Mouse (Mus musculus) lung, postnatal 25 days (tissue): Measurements from ENCODE around the gene Smim4.

ENCODE experiments used
- DNase-seq: peaks from one replicate; pipeline ENCODE4 v3.0.0; 2022; ENCODE audit warnings: low spot score

The Smim4 gene

DNA sequence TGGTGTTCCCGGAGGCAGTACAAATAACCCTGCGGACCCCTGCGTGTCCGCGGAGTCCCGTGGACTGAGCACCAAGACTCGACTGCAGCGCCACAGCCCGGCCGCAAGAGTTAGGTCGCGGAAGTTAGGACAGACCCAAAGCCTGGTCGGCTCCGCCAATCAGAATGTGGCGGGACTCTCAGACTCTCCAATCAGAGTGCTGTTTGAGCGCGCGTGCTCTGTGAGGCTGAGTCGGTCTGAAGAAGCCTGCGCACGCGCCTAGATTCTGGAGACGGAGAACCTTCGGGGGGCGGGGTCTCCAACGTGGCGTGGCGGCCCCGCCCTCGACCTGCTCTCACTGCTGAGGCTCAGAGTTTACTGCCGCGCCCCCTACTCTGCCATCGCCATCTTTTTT lies at the start of gene Smim4:
TSS of gene Smim4 (minus strand) at position 131 of the 394 bp plus-strand sequence.
- peak; percentile 99 for DNase-seq

DNA sequence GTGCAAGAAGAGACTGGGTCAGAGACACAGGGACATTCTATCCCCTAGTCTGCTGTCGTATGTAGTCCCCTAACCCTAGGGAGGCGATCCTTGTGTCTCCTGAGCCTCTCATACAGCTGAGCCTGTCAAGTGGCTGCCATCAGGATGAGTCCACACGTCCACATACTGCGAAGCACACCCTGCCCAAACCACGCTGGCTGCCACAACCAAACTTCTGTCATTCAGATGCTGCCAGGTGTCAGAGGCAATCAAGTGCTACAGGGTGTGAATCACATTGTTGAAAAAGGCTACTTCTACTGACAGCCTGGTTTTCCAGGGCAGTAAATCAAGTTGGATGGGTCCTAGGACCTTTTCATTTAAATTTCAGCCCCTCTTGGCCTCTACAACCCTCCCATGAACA lies 49.0 kb upstream of the Smim4 start:
- no peak for DNase-seq

DNA sequence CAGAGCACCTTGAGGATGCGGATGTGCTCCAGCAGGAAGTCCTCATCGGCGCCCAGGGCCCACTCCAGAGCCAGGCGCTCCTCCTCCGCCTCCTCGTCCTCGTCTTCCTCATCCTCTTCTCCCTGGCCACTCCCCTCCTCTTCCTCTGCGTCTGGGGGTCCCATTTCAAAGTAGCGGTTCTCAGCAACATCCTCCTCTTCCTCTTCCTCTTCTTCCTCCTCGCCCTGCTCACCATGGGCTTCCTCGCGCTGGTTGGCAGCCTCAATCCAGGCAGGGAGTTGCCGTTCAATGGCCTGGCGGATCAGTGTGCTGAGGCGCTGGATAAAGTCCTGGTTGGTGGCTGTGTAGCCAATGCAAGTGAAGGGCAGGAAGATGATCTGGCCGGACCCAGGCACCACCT lies 48.5 kb upstream of the Smim4 start:
- no peak for DNase-seq

DNA sequence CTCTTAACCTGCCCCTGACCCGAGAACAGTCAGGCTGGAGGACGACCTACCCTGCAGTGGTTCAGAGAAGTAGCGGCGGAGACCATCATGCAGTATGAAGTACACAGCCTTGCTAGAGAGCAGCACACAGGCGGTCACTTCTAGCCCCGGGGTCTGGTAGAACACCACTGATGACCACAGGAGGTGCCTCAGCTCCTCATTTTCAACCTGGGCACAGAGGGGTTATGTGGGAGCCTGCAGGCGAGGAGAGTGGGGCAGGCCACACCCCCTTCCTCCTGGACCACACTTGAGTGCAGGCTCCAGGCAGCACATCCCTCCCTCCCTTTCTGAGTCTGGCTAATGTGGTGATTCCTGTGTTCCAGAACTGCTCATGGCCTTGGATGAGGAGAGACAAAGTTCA lies 44.8 kb upstream of the Smim4 start:
- DNase-seq: no peak

DNA sequence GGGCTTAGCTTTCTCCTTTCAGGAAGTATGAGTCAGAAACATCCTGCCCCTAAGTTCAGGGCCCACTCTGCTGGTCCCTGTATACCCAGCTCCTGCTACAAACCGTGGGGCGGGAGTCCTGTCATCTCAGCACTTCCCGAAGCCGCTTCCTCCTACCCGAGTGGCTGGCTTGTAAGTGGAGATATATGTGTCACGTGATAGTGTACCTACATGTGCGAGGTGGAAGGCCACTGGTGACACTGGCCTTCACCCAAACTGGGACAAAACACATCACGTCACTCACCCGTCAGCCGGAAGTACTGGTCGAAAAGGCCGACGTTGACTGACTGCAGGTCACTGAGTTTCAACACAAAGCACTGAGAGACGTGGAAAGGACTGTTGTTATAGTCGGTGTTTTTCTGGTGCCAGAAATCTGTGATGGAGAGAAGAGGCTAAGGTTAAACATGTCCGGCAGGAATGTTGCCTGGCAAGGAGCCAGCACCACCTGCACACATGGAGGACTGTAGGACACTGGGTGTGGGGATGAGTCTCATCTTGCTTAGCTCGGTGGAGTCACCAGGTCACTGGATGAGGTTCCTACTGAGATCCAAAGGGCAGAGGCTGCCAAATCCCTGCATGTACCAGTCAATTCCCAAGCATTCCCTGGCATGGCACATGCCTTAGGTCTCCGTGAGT lies 44.2 kb upstream of the Smim4 start:
- no peak for DNase-seq

DNA sequence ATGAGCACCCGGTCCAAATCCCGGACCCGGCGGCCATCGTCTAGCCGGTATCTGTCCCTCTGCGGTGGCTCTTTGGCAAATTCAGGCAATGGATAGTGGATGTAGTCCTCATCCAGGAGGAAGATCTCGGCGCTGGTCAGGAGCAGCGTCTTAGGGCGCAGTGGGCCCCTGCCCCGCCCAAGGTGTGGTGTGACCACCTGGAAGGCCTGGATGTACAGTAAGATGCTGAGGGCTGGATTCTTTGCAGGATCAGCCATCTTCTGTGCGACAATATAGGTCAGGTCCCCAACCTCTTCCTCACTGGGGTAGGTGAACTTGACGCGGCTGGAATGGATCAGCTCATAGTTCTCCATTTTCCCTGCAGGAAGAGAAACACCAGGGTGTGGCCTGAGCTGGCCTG lies 43.1 kb upstream of the Smim4 start:
- no peak for DNase-seq

DNA sequence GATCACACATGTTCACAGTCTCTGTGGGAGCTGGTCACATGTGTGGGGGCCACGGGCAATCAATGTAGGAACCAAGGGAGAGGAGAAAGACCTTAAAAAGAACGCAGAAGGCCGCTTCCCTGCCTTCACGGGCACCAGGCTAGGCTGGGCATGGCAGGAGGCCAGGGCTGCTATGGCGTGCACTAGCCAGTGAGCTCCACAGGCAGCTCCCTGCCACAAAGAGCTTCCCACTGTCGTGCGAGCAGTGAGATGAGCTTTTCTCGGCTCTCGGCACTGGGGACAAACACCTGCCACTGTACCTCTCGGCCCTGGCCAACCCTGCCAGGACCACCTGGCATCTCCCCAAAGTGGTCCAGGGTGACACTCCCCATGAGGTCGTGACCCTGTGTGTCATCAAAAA lies 42.6 kb upstream of the Smim4 start:
- no peak for DNase-seq

DNA sequence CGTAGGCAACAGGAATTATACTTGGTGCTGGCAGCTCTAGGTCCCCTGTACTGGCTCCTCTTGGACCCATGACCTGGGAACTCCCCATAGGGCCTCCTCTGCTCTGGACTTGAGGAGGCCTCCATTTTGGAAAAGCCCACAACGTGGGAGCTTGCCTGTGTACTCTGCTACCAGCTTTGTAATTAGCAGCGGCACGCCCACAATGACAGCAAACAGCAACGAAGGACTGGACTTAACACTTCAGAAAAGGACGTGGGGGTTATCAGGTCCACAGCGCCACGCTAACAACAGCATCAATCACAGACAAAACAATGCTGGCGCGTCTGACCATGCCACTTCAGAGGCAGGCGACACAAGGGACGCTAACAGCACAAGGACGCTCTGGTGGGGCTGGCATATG lies 42.2 kb upstream of the Smim4 start:
- no peak for DNase-seq

DNA sequence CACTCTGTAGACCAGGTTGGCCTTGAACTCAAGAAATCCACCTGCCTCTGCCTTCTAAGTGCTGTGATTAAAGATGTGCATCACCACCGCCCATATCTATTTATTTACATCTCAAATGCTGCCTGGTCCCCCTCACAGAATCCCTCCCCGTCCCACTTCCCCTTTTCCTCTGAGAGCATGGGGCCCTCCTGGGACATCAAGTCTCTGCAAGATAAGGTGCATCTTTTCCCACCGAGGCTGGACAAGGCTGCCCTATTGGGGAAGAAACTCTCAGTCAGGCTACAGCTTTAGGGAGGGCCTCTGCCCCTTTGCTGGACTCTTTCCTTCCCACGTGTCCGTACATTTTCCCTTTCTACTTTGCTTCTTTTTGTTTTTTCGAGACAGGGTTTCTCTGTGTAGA lies 40.8 kb upstream of the Smim4 start:
- no peak for DNase-seq

DNA sequence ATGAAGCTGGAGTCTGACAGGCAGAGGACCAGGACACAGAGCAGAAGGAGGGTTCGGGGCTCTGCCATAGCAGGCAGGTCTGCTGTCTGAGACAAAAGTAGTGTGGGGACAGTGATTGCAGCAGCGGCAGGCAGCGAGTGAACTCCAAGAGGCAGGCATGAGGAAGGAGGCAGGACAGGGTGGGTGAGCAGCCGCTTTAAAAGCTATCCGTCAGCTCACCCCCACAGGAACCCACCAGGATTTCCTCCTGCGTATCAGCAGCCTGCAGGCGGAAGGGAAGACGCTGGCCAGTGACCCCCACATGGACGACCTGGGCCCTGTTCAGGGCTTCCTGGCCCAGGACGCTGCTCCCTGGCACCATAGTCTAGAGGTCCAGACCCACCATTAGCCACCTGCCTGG lies 39.7 kb upstream of the Smim4 start, which contains the start of gene Stab1:
TSS of gene Stab1 (minus strand) at position 217 of the 400 bp plus-strand sequence.
- DNase-seq: peak; percentile 63

DNA sequence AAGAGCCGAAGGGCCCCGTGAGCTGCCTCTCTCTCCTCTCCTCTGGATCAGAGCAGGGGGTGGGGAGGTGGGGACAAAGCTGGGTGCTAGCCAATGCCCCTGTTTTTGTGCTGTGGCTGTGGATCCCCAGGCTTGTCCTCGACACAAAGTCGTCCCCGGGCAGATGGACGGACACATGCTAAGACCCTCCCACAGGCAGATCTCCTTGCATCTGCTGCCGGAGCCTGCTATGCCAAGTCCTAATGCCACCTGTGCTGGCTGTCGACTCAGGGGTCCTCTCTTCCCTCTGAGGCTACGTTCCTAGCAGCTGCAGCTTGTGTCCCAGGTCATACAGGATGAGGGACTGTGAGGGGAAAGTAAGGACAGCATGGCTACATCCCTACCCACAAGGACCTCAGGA lies 38.1 kb upstream of the Smim4 start:
- DNase-seq: no peak

DNA sequence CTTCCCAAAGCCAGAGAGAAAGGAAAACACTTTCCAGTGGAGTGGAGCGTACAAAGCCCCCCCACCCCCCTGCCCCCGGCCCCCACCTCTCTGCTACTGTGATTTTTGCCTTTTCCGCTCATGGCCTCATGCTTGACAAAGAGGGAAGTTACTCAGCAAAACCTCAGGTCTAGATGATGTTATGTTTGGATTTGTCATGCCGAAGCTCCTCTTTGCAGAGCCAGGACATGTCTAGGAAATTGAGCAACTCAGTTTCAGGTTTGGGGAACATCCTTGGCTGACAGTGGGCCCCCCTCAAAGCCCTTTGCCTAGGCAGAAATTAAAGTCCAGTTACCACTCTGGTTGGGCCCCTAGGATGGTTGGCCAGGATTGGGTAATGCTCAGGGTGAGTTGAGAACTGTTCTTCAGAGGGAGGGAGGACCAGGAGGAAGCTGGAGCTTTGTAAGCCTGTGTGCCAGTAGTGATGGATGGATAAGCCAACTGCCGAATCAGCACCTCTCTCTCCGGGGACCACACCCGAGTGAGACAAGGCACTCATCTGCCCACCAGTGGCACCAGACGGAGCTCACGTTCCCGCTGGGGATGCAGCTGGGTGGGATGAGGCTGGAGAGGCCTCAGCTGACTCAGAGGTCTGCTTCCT lies 37.4 kb upstream of the Smim4 start:
- peak; percentile 49 for DNase-seq

DNA sequence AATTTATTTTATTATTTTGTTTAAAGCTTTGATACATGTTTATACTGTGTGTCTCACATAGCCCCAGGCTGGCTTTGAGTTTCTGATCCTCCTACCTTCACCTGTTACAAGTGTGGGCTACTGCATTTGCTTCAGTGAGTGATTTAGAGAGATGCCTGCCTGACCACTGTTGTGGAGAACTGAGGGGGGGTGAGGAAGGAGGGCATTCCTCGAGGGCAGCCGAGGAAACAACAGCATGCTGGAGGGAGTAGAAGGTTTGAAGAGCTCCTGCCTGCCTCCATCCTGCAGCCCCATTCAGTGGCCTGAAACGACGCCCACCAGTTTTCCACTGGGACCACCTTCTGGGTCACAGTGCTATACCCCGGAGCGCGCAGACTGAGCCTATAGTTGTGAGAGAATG lies 36.7 kb upstream of the Smim4 start:
- no peak for DNase-seq

DNA sequence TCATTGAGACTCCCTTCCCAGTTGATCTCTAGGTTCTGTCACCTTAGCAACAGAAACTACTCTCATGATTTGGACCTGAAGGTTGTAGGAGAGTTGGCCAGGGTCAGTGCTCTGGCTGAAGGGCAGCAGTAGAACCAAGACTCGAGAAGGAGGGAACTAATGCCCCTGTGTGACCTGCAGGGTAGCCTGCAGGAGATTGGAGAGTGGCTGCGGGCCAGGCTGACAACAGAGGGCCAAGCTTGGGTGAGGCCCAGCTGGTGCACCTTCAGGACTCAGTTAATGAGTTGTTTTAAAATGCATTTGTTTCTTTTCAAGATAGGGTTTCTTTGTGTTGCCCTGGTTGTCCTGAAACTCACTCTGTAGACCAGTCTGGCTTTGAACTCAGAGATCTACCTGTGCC lies 36.3 kb upstream of the Smim4 start:
- no peak for DNase-seq

DNA sequence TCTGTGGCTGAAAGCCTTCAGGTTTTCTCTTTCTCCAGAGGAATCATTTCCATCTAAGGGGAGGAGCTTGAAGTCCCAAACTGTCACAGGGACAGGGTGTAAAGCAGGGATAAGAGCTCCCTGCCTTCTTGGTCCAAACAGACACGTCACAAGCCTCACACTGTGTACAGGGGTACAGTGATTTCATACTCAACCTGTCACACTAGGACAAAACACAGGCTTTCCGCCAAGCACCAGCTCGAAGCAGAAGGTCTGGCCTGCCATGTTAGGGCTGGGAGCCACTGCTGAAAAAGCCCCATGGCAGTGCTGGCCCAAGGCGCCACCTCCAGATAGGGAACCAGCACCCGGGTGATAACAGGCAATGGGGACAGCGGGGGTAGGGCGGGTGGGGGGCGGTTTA lies 35.3 kb upstream of the Smim4 start:
- no peak for DNase-seq

DNA sequence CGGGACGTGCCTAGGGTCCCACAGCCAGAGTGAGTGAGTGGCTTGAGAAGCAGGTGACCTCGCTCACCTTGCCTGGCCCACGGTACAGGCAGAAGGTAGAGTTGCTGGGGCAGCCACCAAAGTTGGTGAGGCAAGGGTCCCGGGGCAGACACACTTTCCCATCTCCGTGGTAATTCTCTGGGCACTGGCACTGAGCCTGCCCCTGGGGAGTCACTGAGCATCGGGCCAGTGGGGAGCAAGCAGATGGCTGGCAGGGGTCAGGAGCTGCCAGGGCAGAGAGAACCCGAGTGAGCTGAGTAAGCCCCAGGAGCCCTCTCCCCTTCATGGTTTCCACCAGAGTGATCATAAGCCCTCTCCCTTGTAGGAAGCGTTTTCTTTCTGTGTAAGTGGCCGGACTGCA lies 32.9 kb upstream of the Smim4 start:
- no peak for DNase-seq

DNA sequence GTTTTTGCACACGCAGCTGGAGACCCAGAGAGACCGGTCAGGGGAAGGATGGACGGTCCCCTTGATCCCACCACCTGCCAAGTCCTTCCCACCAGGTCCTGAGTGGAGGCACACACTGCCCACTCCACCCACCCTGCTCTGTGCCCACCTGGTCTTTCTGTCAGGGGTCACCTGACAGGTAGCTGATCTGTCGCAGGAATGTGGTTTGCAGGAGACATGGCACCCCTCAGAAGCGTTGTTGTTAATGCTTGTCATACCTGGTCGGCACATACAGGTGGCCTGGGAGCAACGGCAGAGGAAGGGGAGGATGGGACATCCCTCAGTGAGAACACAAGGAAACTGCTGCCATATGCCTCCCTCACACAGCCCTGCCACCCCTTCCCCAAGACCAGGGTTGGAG lies 32.4 kb upstream of the Smim4 start:
- DNase-seq: no peak

DNA sequence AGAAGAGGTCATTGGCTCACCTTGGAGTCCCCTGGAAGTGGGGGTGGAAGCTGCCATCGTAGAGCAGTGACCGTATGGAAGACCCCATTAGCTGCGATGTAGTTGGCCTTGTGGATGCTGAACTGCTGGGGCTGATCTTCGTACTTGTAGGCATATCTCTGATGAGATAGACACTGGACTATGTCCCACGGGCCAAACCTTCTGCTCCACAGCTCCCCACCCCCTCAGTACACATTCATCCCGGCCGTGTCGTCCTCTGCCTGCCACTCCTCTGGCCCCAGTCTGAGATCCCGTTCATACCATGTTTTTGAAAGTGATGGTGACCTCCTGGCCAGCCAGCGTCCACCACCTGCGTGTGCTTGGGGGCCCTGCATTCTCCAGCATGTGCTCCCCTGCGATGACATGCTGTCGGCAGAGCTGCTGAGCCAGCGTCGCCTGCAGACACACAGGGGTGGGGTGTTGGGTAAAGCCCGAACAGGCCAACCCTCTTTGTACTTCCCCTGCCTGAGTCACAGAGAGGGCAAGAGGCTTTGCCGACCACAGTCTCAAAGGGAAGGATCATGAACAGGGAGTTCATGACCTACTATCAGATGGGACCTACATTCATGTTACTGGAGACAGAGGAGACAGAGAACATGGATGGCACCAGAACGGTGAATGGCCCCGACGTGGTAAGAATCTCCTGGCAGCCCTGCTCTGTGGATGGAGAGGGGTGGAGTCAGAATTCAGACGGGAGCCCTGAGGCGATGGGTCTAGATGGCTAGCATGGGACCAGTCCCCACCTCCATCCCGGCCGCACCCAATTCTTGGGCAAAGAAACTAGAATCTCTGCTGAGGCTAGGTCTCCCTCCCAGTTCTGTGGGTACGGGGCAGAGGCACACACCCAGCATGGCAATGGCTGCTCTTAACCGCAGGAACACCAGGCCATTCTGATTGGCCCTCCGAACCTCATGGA lies 31.7 kb upstream of the Smim4 start:
- DNase-seq: no peak

DNA sequence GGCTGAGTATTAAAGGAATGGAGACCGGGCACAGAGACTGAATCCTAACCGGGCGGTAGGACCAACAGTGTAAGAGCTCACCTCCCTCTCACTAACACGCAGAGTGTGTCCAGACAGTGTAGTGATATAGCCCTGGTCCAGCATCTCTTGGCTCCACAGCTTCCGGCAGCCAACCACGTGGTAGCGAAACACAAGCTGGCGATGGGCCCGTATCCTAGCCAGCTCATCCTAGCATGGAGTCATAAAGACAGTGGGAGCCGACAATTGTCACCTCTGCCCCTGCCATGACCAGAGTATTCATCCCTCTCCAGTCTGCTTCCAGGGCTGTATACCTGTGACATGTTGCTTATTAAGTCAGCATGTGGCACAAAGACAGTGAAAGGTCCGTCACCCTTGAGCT lies 16.9 kb upstream of the Smim4 start:
- DNase-seq: no peak

DNA sequence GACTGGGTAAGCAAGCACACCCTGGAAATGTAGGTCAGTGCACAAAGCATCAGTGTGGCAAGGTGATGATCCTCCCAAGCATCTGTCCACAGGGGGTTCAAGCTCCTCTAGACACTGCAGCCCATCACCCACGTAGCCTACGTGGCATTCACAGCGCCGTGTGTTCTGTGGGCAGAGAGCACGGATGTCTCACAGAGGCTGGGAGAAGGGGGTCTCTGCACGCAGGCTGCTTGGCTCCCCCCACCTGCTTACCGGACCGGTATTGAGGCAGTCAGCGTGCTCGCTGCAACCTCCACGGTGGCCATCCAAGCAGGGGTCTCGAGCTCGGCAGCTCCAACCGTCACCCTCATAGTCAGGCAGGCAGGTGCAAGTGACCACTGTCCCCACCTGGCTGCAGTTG lies 12.3 kb upstream of the Smim4 start:
- no peak for DNase-seq

DNA sequence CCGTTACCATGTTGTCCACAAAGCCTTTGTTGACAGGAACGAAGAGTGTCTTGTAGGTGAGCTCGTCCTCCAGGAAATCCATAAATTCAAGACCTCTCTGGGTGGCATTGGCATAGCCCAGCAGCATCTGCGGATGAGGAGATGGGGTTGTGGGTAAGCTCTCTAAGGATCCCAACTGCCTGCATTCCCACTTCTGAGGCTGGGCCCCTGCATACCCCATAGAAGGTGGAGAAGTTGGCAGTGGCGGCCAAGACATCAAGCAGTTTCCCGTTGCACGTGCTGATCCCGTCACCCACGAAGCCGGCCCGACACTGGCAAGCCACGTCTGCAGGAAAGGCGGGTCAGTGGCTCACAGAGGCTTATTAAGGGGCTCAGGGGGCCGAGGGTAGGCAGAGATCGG lies 11.4 kb upstream of the Smim4 start:
- DNase-seq: no peak

DNA sequence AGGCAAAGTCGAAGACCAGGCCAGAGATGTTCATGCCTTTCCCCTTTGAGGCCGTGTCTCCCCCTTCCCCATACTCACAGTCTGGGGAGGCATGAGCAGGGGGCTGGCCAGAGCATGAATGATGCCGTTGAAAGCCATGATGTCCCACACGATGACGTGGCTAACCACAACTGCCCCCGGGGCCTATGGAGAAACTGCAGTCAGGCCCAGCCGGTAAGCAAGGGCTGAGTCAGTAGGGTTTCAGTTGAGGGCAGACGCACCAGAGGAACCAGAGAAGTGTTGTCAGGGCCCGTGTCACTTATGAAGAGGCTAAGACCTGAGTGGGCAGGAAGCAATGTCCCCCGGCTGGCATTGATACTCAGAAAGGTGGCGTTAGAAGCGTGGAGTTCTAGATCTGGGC lies 10.9 kb upstream of the Smim4 start:
- DNase-seq: no peak

DNA sequence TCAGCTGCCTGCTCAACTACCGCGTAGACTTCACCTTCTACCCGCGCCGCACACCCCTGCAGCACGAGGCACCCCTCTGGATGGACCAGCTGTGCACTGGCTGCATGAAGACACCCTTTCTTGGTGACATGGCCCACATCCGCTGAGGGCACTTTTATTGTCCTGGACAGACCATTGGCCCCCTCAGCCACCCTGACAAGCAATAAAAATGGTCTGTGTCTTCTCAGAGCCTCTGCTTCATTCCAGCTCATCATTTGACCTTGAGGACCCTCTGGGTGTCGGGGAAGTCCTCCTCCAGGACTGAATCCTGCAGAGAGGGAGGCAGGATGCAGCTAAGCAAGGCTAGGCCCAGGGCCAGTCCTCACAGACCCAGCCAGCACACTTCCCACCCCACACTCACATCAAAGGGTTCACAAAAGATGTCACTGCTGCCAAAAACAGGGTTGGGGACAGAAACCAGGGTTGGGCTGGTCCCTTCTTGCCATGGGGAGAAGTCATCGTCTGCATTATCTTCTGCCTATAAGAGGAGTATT lies 10.2 kb upstream of the Smim4 start:
- peak; percentile 16 for DNase-seq
